Mouse (Mus musculus) bone marrow macrophage, adult 2 months (primary cell): Measurements from ENCODE around the gene Gm20388.

ENCODE experiments used
- CTCF ChIP-seq: IDR thresholded peaks from 2 replicates; pipeline ENCODE4 v1.5.1; 2012; ENCODE audit warnings: low read depth, mild to moderate bottlenecking, low read length, moderate library complexity
- POLR2A ChIP-seq: IDR thresholded peaks from 2 replicates; pipeline ENCODE4 v1.6.1; 2012; ENCODE audit warnings: mild to moderate bottlenecking, low read depth, low read length, borderline replicate concordance

DNA sequence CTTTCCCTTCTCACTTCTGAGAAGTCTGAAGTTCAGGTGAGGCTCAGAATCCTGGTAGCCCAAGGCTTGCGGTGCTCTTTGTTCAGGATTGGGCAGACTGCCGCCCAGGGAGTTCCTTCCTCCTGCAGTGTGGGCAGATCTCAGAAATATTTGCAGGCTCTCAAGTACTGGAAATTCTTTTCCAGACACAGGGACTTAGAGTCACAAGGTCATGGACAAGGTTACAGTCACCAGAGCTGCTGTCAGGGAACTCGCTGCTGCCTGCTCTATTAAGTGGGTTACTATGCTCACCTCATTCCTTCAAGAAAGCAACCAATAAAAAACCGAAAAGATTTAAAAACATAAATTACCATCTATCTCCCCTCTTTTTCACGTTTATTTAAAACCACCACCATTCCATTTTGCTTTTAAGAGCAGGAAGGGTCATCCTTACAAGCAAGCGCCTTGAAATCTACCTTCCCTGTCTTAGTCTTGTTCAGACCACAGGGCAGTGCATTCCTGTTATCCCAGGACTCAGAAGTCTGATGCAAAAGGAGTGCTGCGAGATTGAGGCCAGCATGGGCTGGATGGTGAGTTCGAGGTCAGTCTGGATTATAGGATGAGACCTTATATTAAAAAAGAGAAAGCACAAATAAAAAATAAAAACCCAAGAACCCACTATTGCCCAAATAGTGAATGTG is 4320.0 kb downstream of the Gm20388 start:
- TF ChIP-seq CTCF (no peak), POLR2A (no peak)
